Mouse (Mus musculus) stomach, postnatal 0 days (tissue): ENCODE results near the gene Mfn2. TPM values are rescaled to one million over a fixed set of nuclear protein-coding genes. Genes with fewer than 3 reads are reported as not detected.

Source experiments
- ATAC-seq: fragments of 200-750 bp; cut with Nextera tagmentation; 2 replicates; pipeline ENCODE4 v1.8.0; 2017; ENCODE audit not compliant: low FRiP score, low TSS enrichment
- DNase-seq: peaks from one replicate; pipeline ENCODE4 v3.0.0-alpha.2; 2016; ENCODE audit warnings: low spot score
- H3K27ac ChIP-seq: fragments of 300-500 bp; sonication (generic); replicated peaks from 2 replicates; pipeline ENCODE4 v1.5.1; 2014; ENCODE audit warnings: mild to moderate bottlenecking, control low read depth
- H3K27me3 ChIP-seq: fragments of 300-500 bp; sonication (generic); 2 replicates; pipeline ENCODE4 v1.6.1; 2014; ENCODE audit warnings: low read length; ENCODE audit not compliant: control insufficient read depth, insufficient read depth
- H3K36me3 ChIP-seq: fragments of 300-500 bp; sonication (generic); 2 replicates; pipeline ENCODE4 v1.6.1; 2014; ENCODE audit warnings: low read length, mixed read lengths; ENCODE audit not compliant: control insufficient read depth, insufficient read depth
- H3K4me1 ChIP-seq: fragments of 300-500 bp; sonication (generic); replicated peaks from 2 replicates; pipeline ENCODE4 v1.6.1; 2014; ENCODE audit warnings: antibody characterized with exemption; ENCODE audit not compliant: control insufficient read depth, insufficient read depth
- H3K4me2 ChIP-seq: fragments of 300-500 bp; sonication (generic); replicated peaks from 2 replicates; pipeline ENCODE4 v1.6.1; 2014; ENCODE audit warnings: low read depth, mild to moderate bottlenecking, control low read depth, moderate library complexity
- H3K4me3 ChIP-seq: fragments of 300-500 bp; sonication (generic); 2 replicates; pipeline ENCODE4 v1.5.1; 2014; ENCODE audit warnings: low read depth, low read length, control low read depth
- H3K9ac ChIP-seq: fragments of 300-500 bp; sonication (generic); 2 replicates; pipeline ENCODE4 v1.6.1; 2014; ENCODE audit warnings: mild to moderate bottlenecking, low read length, control low read depth, mixed read lengths
- H3K9me3 ChIP-seq: fragments of 300-500 bp; sonication (generic); 2 replicates; pipeline ENCODE4 v1.6.1; 2016; ENCODE audit warnings: low read length; ENCODE audit not compliant: control insufficient read depth
- CTCF ChIP-seq: IDR thresholded peaks from 2 replicates; pipeline ENCODE4 v1.5.1; 2016; ENCODE audit warnings: antibody characterized with exemption, low read depth, mild to moderate bottlenecking, moderate library complexity
- EP300 ChIP-seq: optimal IDR thresholded peaks from 2 replicates; pipeline ENCODE3; 2016; ENCODE audit warnings: antibody characterized with exemption
- WGBS: fragments of 180-500 bp; shearing (Covaris S2); extraction: QIAGEN DNeasy Blood & Tissue Kit; methylation state at CpG from one replicate; pipeline ENCODE4 v1.1.7; 2014; 5-methylcytosine and 5-hydroxymethylcytosine counted together
- polyA plus RNA-seq: library from polyadenylated mRNA; unstranded; fragments of >200 nt; fragmentation: Nextera tagmentation; extraction: Ambion mirVana; gene quantifications from 2 replicates; pipeline ENCODE4 v1.2.1, GENCODE M21; 2015

The Mfn2 gene
- polyA plus RNA-seq, 1 experiment from 2014 or later, result 26.7 TPM

- TF ChIP-seq EP300 (no peak), CTCF (no peak)
- H3K27ac ChIP-seq, result no peak overlapping the region
- ATAC-seq, result peak; percentile 84
- no peak overlapping the region for H3K4me3 ChIP-seq
- no peak for DNase-seq
- H3K4me2 ChIP-seq, result no peak overlapping the region
- no peaks in the 10 kb centered on the region for H3K9me3 ChIP-seq
- peaks cover 6% of the 10 kb centered on the region; the same call in 1 of the 2 replicates for H3K4me1 ChIP-seq
- H3K9ac ChIP-seq, result no peak overlapping the region
- no peaks in the 10 kb centered on the region; the same call in 1 of the 2 replicates for H3K36me3 ChIP-seq
- no peaks in the 10 kb centered on the region for H3K27me3 ChIP-seq
- 66% methylated on average over 5 of the region's 5 CpGs for WGBS
These were observed 1.7 kb upstream of the Mfn2 start for GRCm38 (mm10) chr4:147906230-147906629.

- Histone ChIP-seq H3K4me2 (peak overlapping the region; percentile 60), H3K9ac (peak overlapping the region; percentile 89), H3K4me1 (peaks cover 8% of the 10 kb centered on the region; the same call in 1 of the 2 replicates), H3K27ac (no peak overlapping the region), H3K4me3 (peak overlapping the region; percentile 94), H3K27me3 (no peaks in the 10 kb centered on the region), H3K9me3 (no peaks in the 10 kb centered on the region), H3K36me3 (no peaks in the 10 kb centered on the region; the same call in 1 of the 2 replicates)
- 2% methylated on average over 8 of the region's 8 CpGs for WGBS
- TF ChIP-seq EP300 (no peak), CTCF (no peak)
- ATAC-seq (no peak), DNase-seq (no peak)
These were observed 671 bp upstream of the Mfn2 start for GRCm38 (mm10) chr4:147905090-147905659.

- Histone ChIP-seq H3K27ac (peak overlapping the region; percentile 89; the same call in 1 of the 2 replicates), H3K9me3 (no peaks in the 10 kb centered on the region), H3K4me2 (peak overlapping the region; percentile 70), H3K36me3 (no peaks in the 10 kb centered on the region; the same call in 1 of the 2 replicates), H3K4me1 (peaks cover 8% of the 10 kb centered on the region; the same call in 1 of the 2 replicates), H3K4me3 (peak overlapping the region; percentile 94), H3K9ac (peak overlapping the region; percentile 89; the same call in 1 of the 2 replicates), H3K27me3 (no peaks in the 10 kb centered on the region)
- DNase-seq (no peak), ATAC-seq (peak; percentile 31; the same call in 1 of the 2 replicates)
- 64% methylated on average over 3 of the region's 3 CpGs for WGBS
- TF ChIP-seq EP300 (no peak), CTCF (no peak)
These were observed 903 bp downstream of the Mfn2 start for GRCm38 (mm10) chr4:147903601-147904000.

GRCm38 (mm10) chr4:147902906-147903500 is 1.5 kb downstream of the Mfn2 start:
- Histone ChIP-seq H3K27ac (peak overlapping the region; percentile 63), H3K4me1 (peaks cover 8% of the 10 kb centered on the region; the same call in 1 of the 2 replicates), H3K9ac (no peak overlapping the region), H3K36me3 (peaks cover 4% of the 10 kb centered on the region; the same call in 1 of the 2 replicates), H3K27me3 (no peaks in the 10 kb centered on the region), H3K4me2 (0 out of 2 replicates have a peak overlapping the region, but pooled peaks have one; percentile 5), H3K9me3 (no peaks in the 10 kb centered on the region), H3K4me3 (no peak overlapping the region)
- TF ChIP-seq CTCF (no peak), EP300 (no peak)
- ATAC-seq (peak; percentile 33; the same call in 1 of the 2 replicates), DNase-seq (no peak)
- 81% methylated on average over 12 of the region's 12 CpGs for WGBS

GRCm38 (mm10) chr4:147900452-147900851 is 4.1 kb downstream of the Mfn2 start:
- peaks cover 11% of the 10 kb centered on the region for H3K36me3 ChIP-seq
- 75% methylated on average over 7 of the region's 7 CpGs for WGBS
- peak overlapping the region; percentile 49; the same call in 1 of the 2 replicates for H3K27ac ChIP-seq

GRCm38 (mm10) chr4:147897348-147897747 is 7.2 kb downstream of the Mfn2 start:
- Histone ChIP-seq H3K4me1 (0 out of 2 replicates have a peak, but pooled peaks cover 3% of the 10 kb centered on the region), H3K4me2 (no peak overlapping the region), H3K27ac (no peak overlapping the region), H3K9ac (no peak overlapping the region), H3K4me3 (no peak overlapping the region), H3K27me3 (no peaks in the 10 kb centered on the region), H3K36me3 (peaks cover 11% of the 10 kb centered on the region), H3K9me3 (no peaks in the 10 kb centered on the region)
- ATAC-seq (no peak), DNase-seq (no peak)
- TF ChIP-seq CTCF (no peak), EP300 (no peak)
- 85% methylated on average over 3 of the region's 3 CpGs for WGBS

More at GRCm38 (mm10) chr4:147900452-147900851, 4.1 kb downstream of the Mfn2 start:
- no peaks in the 10 kb centered on the region for H3K27me3 ChIP-seq
- no peak for TF ChIP-seq CTCF
- TF ChIP-seq EP300, result no peak
- DNase-seq (no peak), ATAC-seq (peak; percentile 62)
- H3K9ac ChIP-seq, result no peak overlapping the region
- peaks cover 8% of the 10 kb centered on the region; the same call in 1 of the 2 replicates for H3K4me1 ChIP-seq
- no peak overlapping the region for H3K4me2 ChIP-seq
- no peak overlapping the region for H3K4me3 ChIP-seq
- no peaks in the 10 kb centered on the region for H3K9me3 ChIP-seq
